Mouse (Mus musculus): ENCODE measurements around the gene Klhdc3. TPM values are rescaled to one million over a fixed set of nuclear protein-coding genes. Genes with fewer than 3 reads are reported as not detected.

Gene Klhdc3
- total and polyA plus RNA-seq, 2 experiments from 2014 or later = 71.1 to 211 TPM

GRCm38 (mm10) chr17:46678416-46678815 is 2.3 kb downstream of the Klhdc3 start, which contains the start of gene Mea1:
TSS of gene Mea1 (plus strand) at chr17:46678793.
- Histone ChIP-seq H3K4me2 (ENCODE audit: low read depth) (peak within 1 kb of the TSS; percentile 64), H3K9ac (peak within 1 kb of the TSS; percentile 69), H3K27me3 (ENCODE audit: insufficient read depth, low read length) (no peaks in the 10 kb centered on the region), H3K36me3 (ENCODE audit: insufficient read depth) (peaks cover 43% of the 10 kb centered on the region), H3K4me3 (ENCODE audit: low read depth, low read length) (peak within 1 kb of the TSS; percentile 82), H3K4me1 (ENCODE audit: insufficient read depth) (peaks cover 18% of the 10 kb centered on the region), H3K27ac (ENCODE audit: low read depth, low read length) (no peak within 1 kb of the TSS), H3K9me3 (ENCODE audit: low read length) (no peaks in the 10 kb centered on the region)
- 83% methylated on average over 9 of the region's 9 CpGs for WGBS
- no peak for DNase-seq
- no peak for ATAC-seq
- TF ChIP-seq CTCF (IDR thresholded peaks at IDR 0.05; ENCODE audit: low read depth) = no peak

- Histone ChIP-seq H3K36me3 (ENCODE audit: insufficient read depth) (peaks cover 50% of the 10 kb centered on the region), H3K9me3 (ENCODE audit: low read length) (no peaks in the 10 kb centered on the region), H3K4me2 (ENCODE audit: low read depth) (peak overlapping the region; percentile 85), H3K4me1 (ENCODE audit: insufficient read depth) (peaks cover 13% of the 10 kb centered on the region), H3K4me3 (ENCODE audit: low read depth, low read length) (peak overlapping the region; percentile 76; the same call in 1 of the 2 replicates), H3K27me3 (ENCODE audit: insufficient read depth, low read length) (no peaks in the 10 kb centered on the region), H3K9ac (peak overlapping the region; percentile 34; the same call in 1 of the 2 replicates), H3K27ac (ENCODE audit: low read depth, low read length) (peak overlapping the region; percentile 69)
- no peak for TF ChIP-seq CTCF (IDR thresholded peaks at IDR 0.05; ENCODE audit: low read depth)
- WGBS = 18% methylated on average over 15 of the region's 15 CpGs
- no peak for DNase-seq
- peak; percentile 26 for ATAC-seq
Measured at GRCm38 (mm10) chr17:46674530-46675283, 6.0 kb downstream of the Klhdc3 start.

GRCm38 (mm10) chr17:46673850-46674529 is 6.7 kb downstream of the Klhdc3 start, which contains the start of gene Rrp36:
TSS of gene Rrp36 (minus strand) at chr17:46674352.
- H3K27me3 ChIP-seq (ENCODE audit: insufficient read depth, low read length) = no peaks in the 10 kb centered on the region
- H3K4me2 ChIP-seq (ENCODE audit: low read depth) = peak within 1 kb of the TSS; percentile 85
- H3K36me3 ChIP-seq (ENCODE audit: insufficient read depth) = peaks cover 56% of the 10 kb centered on the region
- H3K9me3 ChIP-seq (ENCODE audit: low read length) = no peaks in the 10 kb centered on the region
- peak within 1 kb of the TSS; percentile 59 for H3K9ac ChIP-seq
- peak; percentile 96 for DNase-seq
- peak; percentile 98 for ATAC-seq
- 2% methylated on average over 43 of the region's 43 CpGs for WGBS
- H3K4me1 ChIP-seq (ENCODE audit: insufficient read depth) = peaks cover 6% of the 10 kb centered on the region
- TF ChIP-seq CTCF (IDR thresholded peaks at IDR 0.05; ENCODE audit: low read depth) = no peak
- peak within 1 kb of the TSS; percentile 76 for H3K4me3 ChIP-seq (ENCODE audit: low read depth, low read length)
- peak within 1 kb of the TSS; percentile 69 for H3K27ac ChIP-seq (ENCODE audit: low read depth, low read length)

GRCm38 (mm10) chr17:46669911-46670310 is 10.8 kb downstream of the Klhdc3 start:
- 97% methylated on average over 10 of the region's 10 CpGs for WGBS
- H3K4me1 ChIP-seq (ENCODE audit: insufficient read depth) = peaks cover 4% of the 10 kb centered on the region; the same call in 1 of the 2 replicates
- peaks cover 44% of the 10 kb centered on the region for H3K36me3 ChIP-seq (ENCODE audit: insufficient read depth)
- no peak for DNase-seq
- no peaks in the 10 kb centered on the region for H3K27me3 ChIP-seq (ENCODE audit: insufficient read depth, low read length)
- H3K9me3 ChIP-seq (ENCODE audit: low read length) = no peaks in the 10 kb centered on the region
- TF ChIP-seq CTCF (IDR thresholded peaks at IDR 0.05; ENCODE audit: low read depth) = no peak
- H3K27ac ChIP-seq (ENCODE audit: low read depth, low read length) = no peak overlapping the region
- no peak overlapping the region for H3K9ac ChIP-seq
- H3K4me3 ChIP-seq (ENCODE audit: low read depth, low read length) = no peak overlapping the region
- H3K4me2 ChIP-seq (ENCODE audit: low read depth) = no peak overlapping the region
- ATAC-seq = no peak

GRCm38 (mm10) chr17:46667712-46668111 is 13.0 kb downstream of the Klhdc3 start:
- no peaks in the 10 kb centered on the region for H3K4me1 ChIP-seq (ENCODE audit: insufficient read depth)
- H3K4me2 ChIP-seq (ENCODE audit: low read depth) = no peak overlapping the region
- ATAC-seq (0 out of 2 replicates have a peak, but pooled peaks have one; percentile 20), DNase-seq (no peak)
- no peak for TF ChIP-seq CTCF (IDR thresholded peaks at IDR 0.05; ENCODE audit: low read depth)
- WGBS = 93% methylated on average over 16 of the region's 16 CpGs
- H3K27me3 ChIP-seq (ENCODE audit: insufficient read depth, low read length) = no peaks in the 10 kb centered on the region
- no peak overlapping the region for H3K9ac ChIP-seq
- H3K36me3 ChIP-seq (ENCODE audit: insufficient read depth) = peaks cover 62% of the 10 kb centered on the region
- no peak overlapping the region for H3K27ac ChIP-seq (ENCODE audit: low read depth, low read length)
- no peak overlapping the region for H3K4me3 ChIP-seq (ENCODE audit: low read depth, low read length)
- H3K9me3 ChIP-seq (ENCODE audit: low read length) = no peaks in the 10 kb centered on the region

DNA sequence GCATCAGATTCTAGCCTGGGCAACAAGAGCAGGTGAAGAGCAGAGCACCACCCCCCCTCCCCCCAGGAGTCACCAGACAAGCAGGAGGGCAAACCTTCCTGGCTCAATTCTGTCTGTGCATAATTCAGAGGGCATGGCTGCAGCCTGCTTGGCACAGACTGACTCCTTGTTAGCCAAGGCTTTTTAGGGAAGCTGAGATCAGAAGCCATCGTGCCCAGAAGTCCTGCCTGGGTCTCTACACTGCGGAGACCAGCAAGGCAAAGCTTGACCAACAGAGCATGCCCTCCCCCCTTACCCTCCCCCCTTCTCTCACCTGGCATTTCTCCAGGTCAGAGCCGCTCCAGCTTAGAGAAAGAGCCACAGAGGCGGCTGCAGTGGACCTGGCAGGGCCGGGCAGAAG is 18.0 kb downstream of the Klhdc3 start:
- WGBS = 72% methylated on average over 5 of the region's 5 CpGs
- ATAC-seq = no peak

DNA sequence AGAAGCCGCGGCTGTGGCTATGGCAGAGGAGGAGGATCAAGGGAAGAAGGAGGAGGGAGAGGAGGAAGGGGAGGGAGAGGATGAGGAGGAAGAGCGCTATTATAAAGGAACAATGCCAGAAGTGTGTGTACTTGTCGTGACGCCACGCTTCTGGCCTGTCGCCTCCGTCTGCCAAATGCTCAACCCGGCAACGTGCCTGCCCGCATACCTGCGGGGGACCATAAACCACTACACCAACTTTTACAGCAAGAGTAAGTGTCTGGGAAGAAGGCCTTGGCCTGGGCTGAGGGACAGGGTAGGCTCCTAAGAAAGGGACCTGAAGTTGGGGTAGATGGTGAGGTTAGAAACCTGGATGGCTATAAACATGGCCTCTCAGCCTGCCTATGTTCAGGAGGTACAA is 18.7 kb downstream of the Klhdc3 start:
- Histone ChIP-seq H3K4me3 (ENCODE audit: low read depth, low read length) (no peak overlapping the region), H3K36me3 (ENCODE audit: insufficient read depth) (peaks cover 83% of the 10 kb centered on the region), H3K4me1 (ENCODE audit: insufficient read depth) (no peaks in the 10 kb centered on the region), H3K9ac (no peak overlapping the region), H3K9me3 (ENCODE audit: low read length) (no peaks in the 10 kb centered on the region), H3K27me3 (ENCODE audit: insufficient read depth, low read length) (no peaks in the 10 kb centered on the region), H3K27ac (ENCODE audit: low read depth, low read length) (no peak overlapping the region), H3K4me2 (ENCODE audit: low read depth) (no peak overlapping the region)
- ATAC-seq (no peak), DNase-seq (no peak)
- no peak for TF ChIP-seq CTCF (IDR thresholded peaks at IDR 0.05; ENCODE audit: low read depth)
- WGBS = 89% methylated on average over 12 of the region's 12 CpGs

More for the DNA sequence above, 18.0 kb downstream of the Klhdc3 start:
- H3K4me2 ChIP-seq (ENCODE audit: low read depth) = no peak overlapping the region
- no peaks in the 10 kb centered on the region for H3K9me3 ChIP-seq (ENCODE audit: low read length)
- H3K27me3 ChIP-seq (ENCODE audit: insufficient read depth, low read length) = no peaks in the 10 kb centered on the region
- no peak for DNase-seq
- H3K36me3 ChIP-seq (ENCODE audit: insufficient read depth) = peaks cover 80% of the 10 kb centered on the region
- H3K4me1 ChIP-seq (ENCODE audit: insufficient read depth) = no peaks in the 10 kb centered on the region
- H3K27ac ChIP-seq (ENCODE audit: low read depth, low read length) = no peak overlapping the region
- no peak for TF ChIP-seq CTCF (IDR thresholded peaks at IDR 0.05; ENCODE audit: low read depth)
- no peak overlapping the region for H3K9ac ChIP-seq
- H3K4me3 ChIP-seq (ENCODE audit: low read depth, low read length) = no peak overlapping the region
